Mouse (Mus musculus) embryonic facial prominence, embryonic 14.5 days (tissue): ENCODE measurements around the gene 4930579F01Rik. TPM values are rescaled to one million over a fixed set of nuclear protein-coding genes. Genes with fewer than 3 reads are reported as not detected.

Experiments
- ATAC-seq: fragments of 200-750 bp; cut with Nextera tagmentation; 2 replicates; pipeline ENCODE4 v1.8.0; 2017; ENCODE audit warnings: low read depth, moderate number of reproducible peaks, moderate TSS enrichment
- DNase-seq: peaks from one replicate; pipeline ENCODE4 v3.0.0-alpha.2; 2015; ENCODE audit warnings: low spot score
- H3K27ac ChIP-seq: fragments of 300-500 bp; sonication (generic); replicated peaks from 2 replicates; pipeline ENCODE4 v1.5.1; 2014; ENCODE audit warnings: low read depth, mild to moderate bottlenecking, low read length, moderate library complexity
- H3K27me3 ChIP-seq: fragments of 300-500 bp; sonication (generic); replicated peaks from 2 replicates; pipeline ENCODE4 v1.6.1; 2014; ENCODE audit warnings: low read length; ENCODE audit not compliant: control insufficient read depth, insufficient read depth
- H3K36me3 ChIP-seq: fragments of 300-500 bp; sonication (generic); 2 replicates; pipeline ENCODE4 v1.6.1; 2014; ENCODE audit warnings: low read length, mixed read lengths; ENCODE audit not compliant: control insufficient read depth, insufficient read depth
- H3K4me1 ChIP-seq: fragments of 300-500 bp; sonication (generic); 2 replicates; pipeline ENCODE4 v1.6.1; 2014; ENCODE audit warnings: antibody characterized with exemption, low read length; ENCODE audit not compliant: control insufficient read depth, insufficient read depth
- H3K4me2 ChIP-seq: fragments of 300-500 bp; sonication (generic); 2 replicates; pipeline ENCODE4 v1.6.1; 2014; ENCODE audit warnings: low read depth, mild to moderate bottlenecking, low read length, moderate library complexity, mixed read lengths
- H3K4me3 ChIP-seq: fragments of 300-500 bp; sonication (generic); 2 replicates; pipeline ENCODE4 v1.5.1; 2014; ENCODE audit warnings: low read depth, mild to moderate bottlenecking, low read length
- H3K9ac ChIP-seq: fragments of 300-500 bp; sonication (generic); 2 replicates; pipeline ENCODE4 v1.6.1; 2014; ENCODE audit warnings: low read depth, mild to moderate bottlenecking, low read length, moderate library complexity, mixed read lengths
- H3K9me3 ChIP-seq: fragments of 300-500 bp; sonication (generic); 2 replicates; pipeline ENCODE4 v1.6.1; 2016; ENCODE audit warnings: low read length; ENCODE audit not compliant: control insufficient read depth
- WGBS: fragments of 180-500 bp; shearing (Covaris S2); extraction: QIAGEN DNeasy Blood & Tissue Kit; methylation state at CpG from one replicate; pipeline ENCODE4 v1.1.7; 2014; 5-methylcytosine and 5-hydroxymethylcytosine counted together
- polyA plus RNA-seq: library from polyadenylated mRNA; unstranded; fragments of >200 nt; fragmentation: Nextera tagmentation; extraction: Ambion mirVana; gene quantifications from 2 replicates; pipeline ENCODE4 v1.2.1, GENCODE M21; 2014

Gene 4930579F01Rik
- polyA plus RNA-seq, 1 experiment from 2014 or later: not detected

GRCm38 (mm10) chr3:138118831-138119230 lies 74.8 kb downstream of the 4930579F01Rik start:
- 80% methylated on average over 14 of the region's 14 CpGs for WGBS
- Histone ChIP-seq H3K27me3 (no peaks in the 10 kb centered on the region), H3K36me3 (no peaks in the 10 kb centered on the region), H3K4me1 (no peaks in the 10 kb centered on the region), H3K4me2 (no peak overlapping the region), H3K9me3 (no peaks in the 10 kb centered on the region), H3K9ac (no peak overlapping the region), H3K27ac (no peak overlapping the region), H3K4me3 (no peak overlapping the region)
- ATAC-seq: no peak
- DNase-seq: no peak

GRCm38 (mm10) chr3:138118392-138118791 lies 75.2 kb downstream of the 4930579F01Rik start:
- Histone ChIP-seq H3K9me3 (no peaks in the 10 kb centered on the region), H3K4me3 (no peak overlapping the region), H3K27me3 (no peaks in the 10 kb centered on the region), H3K36me3 (no peaks in the 10 kb centered on the region), H3K27ac (no peak overlapping the region), H3K4me1 (no peaks in the 10 kb centered on the region), H3K4me2 (no peak overlapping the region), H3K9ac (no peak overlapping the region)
- no peak for DNase-seq
- ATAC-seq: no peak
- 76% methylated on average over 6 of the region's 6 CpGs for WGBS

- ATAC-seq (no peak), DNase-seq (no peak)
- no peak overlapping the region for H3K9ac ChIP-seq
- H3K4me2 ChIP-seq: no peak overlapping the region
- H3K4me3 ChIP-seq: no peak overlapping the region
- H3K27ac ChIP-seq: no peak overlapping the region
- H3K36me3 ChIP-seq: no peaks in the 10 kb centered on the region
- 84% methylated on average over 4 of the region's 4 CpGs for WGBS
- H3K27me3 ChIP-seq: no peaks in the 10 kb centered on the region
- no peaks in the 10 kb centered on the region for H3K9me3 ChIP-seq
- H3K4me1 ChIP-seq: no peaks in the 10 kb centered on the region
Observed at GRCm38 (mm10) chr3:138116871-138117270, 76.8 kb downstream of the 4930579F01Rik start.

DNA sequence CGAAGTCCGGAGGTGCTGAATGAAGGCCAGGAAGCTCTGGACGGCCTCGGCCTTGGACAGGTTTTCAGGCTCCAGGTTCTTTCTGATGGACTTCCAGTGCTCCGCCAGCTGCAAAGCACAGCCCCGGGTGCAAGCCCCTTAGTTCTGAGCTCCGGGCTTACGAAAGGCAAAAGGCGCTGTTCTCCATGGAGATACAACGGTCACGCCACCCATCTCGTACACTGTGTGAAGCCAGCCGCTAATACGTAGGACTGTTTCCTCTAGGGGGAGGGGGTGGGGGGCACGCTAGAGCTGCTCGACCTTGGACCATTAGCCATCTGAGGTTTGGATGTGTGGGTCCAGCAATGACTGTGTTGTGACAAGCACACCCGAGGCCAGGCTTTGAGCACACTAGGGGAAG lies 79.5 kb downstream of the 4930579F01Rik start:
- Histone ChIP-seq H3K36me3 (no peaks in the 10 kb centered on the region), H3K9ac (no peak overlapping the region), H3K4me3 (no peak overlapping the region), H3K4me1 (no peaks in the 10 kb centered on the region), H3K4me2 (no peak overlapping the region), H3K27ac (no peak overlapping the region), H3K9me3 (no peaks in the 10 kb centered on the region), H3K27me3 (no peaks in the 10 kb centered on the region)
- ATAC-seq (no peak), DNase-seq (no peak)
- 82% methylated on average over 17 of the region's 17 CpGs for WGBS

Other genes with a start within 250 kb of the 4930579F01Rik start
- gene Dapp1, start 212.3 kb downstream of the 4930579F01Rik start, polyA plus RNA-seq: 9.0 and 9.4 TPM in 2 replicates
- 5.5 and 7.5 TPM in 2 replicates for gene 1110002E22Rik, start 128.8 kb downstream of the 4930579F01Rik start, polyA plus RNA-seq
- 0.26 and 0.75 TPM in 2 replicates for gene Gm5105, start 126.4 kb downstream of the 4930579F01Rik start, polyA plus RNA-seq
- 10.7 and 11.2 TPM in 2 replicates for gene Trmt10a, start 50.4 kb downstream of the 4930579F01Rik start, polyA plus RNA-seq
- 6.3 TPM in 2 replicates for gene Mttp, start 48.9 kb downstream of the 4930579F01Rik start, polyA plus RNA-seq
- gene Adh7, start 23.9 kb upstream of the 4930579F01Rik start, polyA plus RNA-seq: 4.8 and 5.2 TPM in 2 replicates
- gene Adh1, start 67.2 kb upstream of the 4930579F01Rik start, polyA plus RNA-seq: 24.2 and 25.6 TPM in 2 replicates
- gene Adh6a, start 119.5 kb upstream of the 4930579F01Rik start, polyA plus RNA-seq: 0.17 TPM in 1 of 2 replicates, not detected in the other
- gene Adh6b, start 147.9 kb upstream of the 4930579F01Rik start, polyA plus RNA-seq: 0.51 and 0.90 TPM in 2 replicates
- not detected in 2 replicates for gene Adh4, start 221.6 kb upstream of the 4930579F01Rik start, polyA plus RNA-seq
- gene Adh5, start 249.3 kb upstream of the 4930579F01Rik start, polyA plus RNA-seq: 169 and 181 TPM in 2 replicates